In genomic region chr9:78527767-78528381, GRCm38 (mm10) we compare ENCODE assay signal across 7 mouse cellular contexts. TPM values are rescaled to one million over a fixed set of nuclear protein-coding genes. Genes with fewer than 3 reads are reported as not detected.
DNase-seq lines count a peak whose midpoint lies in the region; ATAC-seq and TF ChIP-seq lines count a peak whose summit lies in the region.

No protein-coding gene starts in this region.

- TF ChIP-seq CTCF in intestine, postnatal 0 days (IDR thresholded peaks at IDR 0.05; ENCODE audit: low read depth), result peak; percentile 91
- TF ChIP-seq CTCF in spleen, adult 2 months (IDR thresholded peaks at IDR 0.05; ENCODE audit: extremely low read depth, insufficient read depth, insufficient read length, insufficient replicate concordance), result peak; percentile 91

- H3K9me3 ChIP-seq in embryonic facial prominence, embryonic 10.5 days, result no peaks in the 10 kb centered on the region
- no peaks in the 10 kb centered on the region for H3K9me3 ChIP-seq in intestine, postnatal 0 days (ENCODE audit: control insufficient read depth)
- H3K9me3 ChIP-seq in limb, embryonic 10.5 days (replicated peaks), result no peaks in the 10 kb centered on the region
- no peaks in the 10 kb centered on the region for H3K9me3 ChIP-seq in midbrain, embryonic 12.5 days

- peak overlapping the region; percentile 47 for H3K9ac ChIP-seq in intestine, postnatal 0 days (ENCODE audit: low read depth, low read length)
- peak overlapping the region; percentile 67 for H3K9ac ChIP-seq in midbrain, embryonic 12.5 days (replicated peaks)

- H3K4me3 ChIP-seq in embryonic facial prominence, embryonic 10.5 days, result peak overlapping the region; percentile 65
- peak overlapping the region; percentile 45 for H3K4me3 ChIP-seq in intestine, postnatal 0 days (ENCODE audit: low read depth, low read length)
- peak overlapping the region; percentile 63 for H3K4me3 ChIP-seq in limb, embryonic 10.5 days
- peak overlapping the region; percentile 50 for H3K4me3 ChIP-seq in midbrain, embryonic 12.5 days
- peak overlapping the region; percentile 55 for H3K4me3 ChIP-seq in spleen, adult 2 months (ENCODE audit: extremely low read depth, insufficient read depth, insufficient read length)

- peaks cover 30% of the 10 kb centered on the region for H3K4me1 ChIP-seq in embryonic facial prominence, embryonic 10.5 days
- H3K4me1 ChIP-seq in intestine, postnatal 0 days (replicated peaks; ENCODE audit: control insufficient read depth, insufficient read depth, low read length), result peaks cover 5% of the 10 kb centered on the region; the same call in 1 of the 2 replicates
- H3K4me1 ChIP-seq in limb, embryonic 10.5 days, result peaks cover 24% of the 10 kb centered on the region
- H3K4me1 ChIP-seq in midbrain, embryonic 12.5 days, result peaks cover 10% of the 10 kb centered on the region
- no peaks in the 10 kb centered on the region for H3K4me1 ChIP-seq in spleen, adult 2 months (ENCODE audit: control insufficient read depth, insufficient read depth, insufficient read length)

- peak; percentile 91 for DNase-seq in adrenal gland, postnatal 14 days
- peak; percentile 88 for DNase-seq in embryonic facial prominence, embryonic 10.5 days (ENCODE audit: low spot score)
- peak; percentile 91 for DNase-seq in limb, embryonic 10.5 days (ENCODE audit: low spot score)
- peak; percentile 59 to 72 for DNase-seq in spleen, adult 2 months (ENCODE audit: low read depth in 1 of 2, low spot score in 2 of 2)

- TF ChIP-seq POLR2A in spleen, adult 2 months (IDR thresholded peaks at IDR 0.05; ENCODE audit: low read depth, low read length), result no peak

- H3K27ac ChIP-seq in embryonic facial prominence, embryonic 10.5 days (replicated peaks), result peak overlapping the region; percentile 92
- H3K27ac ChIP-seq in intestine, postnatal 0 days (ENCODE audit: low read depth, low read length), result peak overlapping the region; percentile 91
- peak overlapping the region; percentile 87 for H3K27ac ChIP-seq in limb, embryonic 10.5 days
- peak overlapping the region; percentile 75 for H3K27ac ChIP-seq in midbrain, embryonic 12.5 days (replicated peaks)
- no peak overlapping the region; the same call in 1 of the 2 replicates for H3K27ac ChIP-seq in spleen, adult 2 months (ENCODE audit: insufficient read depth, low read length)

- peak overlapping the region; percentile 72 for H3K4me2 ChIP-seq in intestine, postnatal 0 days (replicated peaks; ENCODE audit: low read depth)
- peak overlapping the region; percentile 92 for H3K4me2 ChIP-seq in midbrain, embryonic 12.5 days (replicated peaks)

- peak; percentile 71 for ATAC-seq in granulocyte monocyte progenitor cell, adult 5-6 weeks (replicated peaks; ENCODE audit: poor library complexity, severe bottlenecking)
- peak; percentile 72 for ATAC-seq in intestine, postnatal 0 days
- peak; percentile 48 for ATAC-seq in midbrain, embryonic 12.5 days (ENCODE audit: low FRiP score, low read depth)

- 7% methylated on average over 16 of the region's 16 CpGs for WGBS in embryonic facial prominence, embryonic 10.5 days
- 2% methylated on average over 16 of the region's 16 CpGs for WGBS in intestine, postnatal 0 days
- 5% methylated on average over 16 of the region's 16 CpGs for WGBS in limb, embryonic 10.5 days
- WGBS in midbrain, embryonic 12.5 days, result 4% methylated on average over 16 of the region's 16 CpGs
- WGBS in spleen, adult 2 months, result 1% methylated on average over 16 of the region's 16 CpGs

- H3K36me3 ChIP-seq in embryonic facial prominence, embryonic 10.5 days (replicated peaks), result peaks cover 33% of the 10 kb centered on the region
- no peaks in the 10 kb centered on the region for H3K36me3 ChIP-seq in intestine, postnatal 0 days (ENCODE audit: control insufficient read depth, insufficient read depth)
- H3K36me3 ChIP-seq in limb, embryonic 10.5 days, result peaks cover 32% of the 10 kb centered on the region
- H3K36me3 ChIP-seq in midbrain, embryonic 12.5 days, result peaks cover 16% of the 10 kb centered on the region
- H3K36me3 ChIP-seq in spleen, adult 2 months (ENCODE audit: control insufficient read depth, insufficient read depth, low read length), result no peaks in the 10 kb centered on the region

- H3K27me3 ChIP-seq in embryonic facial prominence, embryonic 10.5 days (replicated peaks; ENCODE audit: low read depth, poor library complexity, severe bottlenecking), result no peaks in the 10 kb centered on the region
- no peaks in the 10 kb centered on the region for H3K27me3 ChIP-seq in intestine, postnatal 0 days (replicated peaks; ENCODE audit: control insufficient read depth, insufficient read depth, low read length)
- no peaks in the 10 kb centered on the region for H3K27me3 ChIP-seq in limb, embryonic 10.5 days (ENCODE audit: low read depth, poor library complexity, severe bottlenecking)
- no peaks in the 10 kb centered on the region for H3K27me3 ChIP-seq in midbrain, embryonic 12.5 days
- H3K27me3 ChIP-seq in spleen, adult 2 months (ENCODE audit: control insufficient read depth, insufficient read depth, low read length), result no peaks in the 10 kb centered on the region

RNA-seq across cellular contexts. Expression of gene Eef1a1, which starts 38.9 kb away (rescaled TPM):
- total RNA-seq in adrenal gland, postnatal 14 days (2021), result 6,863 and 7,423 TPM in 2 replicates
- 3,747 and 3,838 TPM in 2 replicates for polyA plus RNA-seq in embryonic facial prominence, embryonic 10.5 days (2016; fragmentation: Nextera tagmentation; extraction: Ambion mirVana)
- 11,615 and 12,636 TPM in 2 replicates for total RNA-seq in granulocyte monocyte progenitor cell, adult 5-6 weeks (2014; fragmentation: Nextera tagmentation)
- total RNA-seq in granulocyte monocyte progenitor cell, adult 5-6 weeks (2017), result 9,337 and 10,965 TPM in 2 replicates
- polyA plus RNA-seq in intestine, postnatal 0 days (2015; fragmentation: Nextera tagmentation; extraction: Ambion mirVana), result 1,954 and 2,041 TPM in 2 replicates
- polyA plus RNA-seq in limb, embryonic 10.5 days (2016; fragmentation: Nextera tagmentation; extraction: Ambion mirVana), result 3,854 and 3,970 TPM in 2 replicates
- polyA plus RNA-seq in midbrain, embryonic 12.5 days (2016; fragmentation: Nextera tagmentation; extraction: Ambion mirVana), result 3,350 and 3,406 TPM in 2 replicates
- polyA plus RNA-seq in spleen, adult 2 months (2012; rRNA removed), result 2,639 and 2,890 TPM in 2 replicates

RNA-seq across cellular contexts. Expression of gene Slc17a5, which starts 60.0 kb away (rescaled TPM):
- 11.5 and 12.1 TPM in 2 replicates for total RNA-seq in adrenal gland, postnatal 14 days (2021)
- 9.5 and 11.2 TPM in 2 replicates for polyA plus RNA-seq in embryonic facial prominence, embryonic 10.5 days (2016; fragmentation: Nextera tagmentation; extraction: Ambion mirVana)
- 5.5 and 11.3 TPM in 2 replicates for total RNA-seq in granulocyte monocyte progenitor cell, adult 5-6 weeks (2014; fragmentation: Nextera tagmentation)
- total RNA-seq in granulocyte monocyte progenitor cell, adult 5-6 weeks (2017), result 8.9 and 11.5 TPM in 2 replicates
- 250 and 313 TPM in 2 replicates for polyA plus RNA-seq in intestine, postnatal 0 days (2015; fragmentation: Nextera tagmentation; extraction: Ambion mirVana)
- 10.5 and 13.0 TPM in 2 replicates for polyA plus RNA-seq in limb, embryonic 10.5 days (2016; fragmentation: Nextera tagmentation; extraction: Ambion mirVana)
- polyA plus RNA-seq in midbrain, embryonic 12.5 days (2016; fragmentation: Nextera tagmentation; extraction: Ambion mirVana), result 13.9 and 15.6 TPM in 2 replicates
- polyA plus RNA-seq in spleen, adult 2 months (2012; rRNA removed), result 4.3 and 5.0 TPM in 2 replicates

Comparison
In these comparisons a context has a peak if more than half of its experiments do, and no peak if none do; other contexts are left out.
1. RNA of gene Slc17a5, which starts 60.0 kb away (polyA plus RNA-seq): 250 to 313 TPM in intestine, postnatal 0 days; 13.9 to 15.6 TPM in midbrain, embryonic 12.5 days, 10.5 to 13.0 TPM in limb, embryonic 10.5 days, 9.5 to 11.2 TPM in embryonic facial prominence, embryonic 10.5 days and 4.3 to 5.0 TPM in spleen, adult 2 months; every median in the first group is over 10 times any median in the second.
2. Peak in every context shown above with its lines, with median percentiles within 50 percentile points of each other: DNase-seq, H3K4me3 ChIP-seq and ATAC-seq.